Mouse (Mus musculus) testis, adult 2 months (tissue): Measurements from ENCODE around the gene Plin4.

Experiments used
- CTCF ChIP-seq: fragments of 200-500 bp; IDR thresholded peaks from 2 replicates; pipeline ENCODE4 v1.5.1; 2012; ENCODE audit warnings: low read depth, mild to moderate bottlenecking, inconsistent platforms, low read length, moderate library complexity; ENCODE audit not compliant: control insufficient read depth, insufficient read depth, insufficient replicate concordance
- POLR2A ChIP-seq: fragments of 200-500 bp; IDR thresholded peaks from 2 replicates; pipeline ENCODE4 v1.6.1; 2012; ENCODE audit warnings: low read depth, mild to moderate bottlenecking, inconsistent platforms, low read length, moderate library complexity; ENCODE audit not compliant: control insufficient read depth

GRCm38 (mm10) chr17:56098180-56098579 is 11.4 kb downstream of the Plin4 start:
- TF ChIP-seq POLR2A: no peak
- no peak for TF ChIP-seq CTCF
